In genomic region chr3:52299376-52299775, GRCm38 (mm10) we compare ENCODE assay signal across 8 mouse cellular contexts. TPM values are rescaled to one million over a fixed set of nuclear protein-coding genes. Genes with fewer than 3 reads are reported as not detected.
DNase-seq lines count a peak whose midpoint lies in the region; ATAC-seq lines count a peak whose summit lies in the region.

No protein-coding gene starts in this region.

- no peak for DNase-seq in kidney, adult 18-20 months
- peak; percentile 55 for DNase-seq in 416B (ENCODE audit: low read depth)
- DNase-seq in ZHBTc4 (ENCODE audit: low read depth, low spot score): peak; percentile 10
- peak; percentile 68 for DNase-seq in induced T-regulatory cell, adult 2 months (ENCODE audit: low read depth)
- no peak for DNase-seq in forebrain, embryonic 14.5 days (ENCODE audit: low spot score)
- no peak for DNase-seq in gastrocnemius, postnatal 25 days
- no peak for DNase-seq in urinary bladder, adult 18-20 months (ENCODE audit: low spot score in 2 of 2)

- no peaks in the 10 kb centered on the region for H3K9me3 ChIP-seq in kidney, embryonic 15.5 days (replicated peaks)
- no peaks in the 10 kb centered on the region for H3K9me3 ChIP-seq in forebrain, embryonic 14.5 days (replicated peaks; ENCODE audit: control insufficient read depth, low read length)

- no peak overlapping the region for H3K27ac ChIP-seq in kidney, embryonic 15.5 days
- no peak overlapping the region for H3K27ac ChIP-seq in forebrain, embryonic 14.5 days (ENCODE audit: low read depth, low read length)

- ATAC-seq in kidney, embryonic 15.5 days (replicated peaks; ENCODE audit: low FRiP score): 0 out of 2 replicates have a peak, but pooled peaks have one; percentile 29
- no peak for ATAC-seq in forebrain, embryonic 14.5 days

- no peak overlapping the region for H3K4me3 ChIP-seq in kidney, embryonic 15.5 days (replicated peaks)
- no peak overlapping the region for H3K4me3 ChIP-seq in forebrain, embryonic 14.5 days (ENCODE audit: low read depth, low read length)

- no peaks in the 10 kb centered on the region for H3K27me3 ChIP-seq in kidney, embryonic 15.5 days
- H3K27me3 ChIP-seq in forebrain, embryonic 14.5 days (replicated peaks; ENCODE audit: control insufficient read depth, insufficient read depth, low read length): no peaks in the 10 kb centered on the region

- H3K9ac ChIP-seq in kidney, embryonic 15.5 days: no peak overlapping the region
- no peak overlapping the region for H3K9ac ChIP-seq in forebrain, embryonic 14.5 days (ENCODE audit: low read length)

- H3K4me2 ChIP-seq in kidney, embryonic 15.5 days: no peak overlapping the region
- H3K4me2 ChIP-seq in forebrain, embryonic 14.5 days (ENCODE audit: low read length): no peak overlapping the region

- no peaks in the 10 kb centered on the region for H3K36me3 ChIP-seq in kidney, embryonic 15.5 days
- no peaks in the 10 kb centered on the region for H3K36me3 ChIP-seq in forebrain, embryonic 14.5 days (ENCODE audit: control insufficient read depth, insufficient read depth, low read length)

- H3K4me1 ChIP-seq in kidney, embryonic 15.5 days: peaks cover 29% of the 10 kb centered on the region
- no peaks in the 10 kb centered on the region for H3K4me1 ChIP-seq in forebrain, embryonic 14.5 days (ENCODE audit: control insufficient read depth, insufficient read depth, low read length)

- 49% methylated on average over 2 of the region's 2 CpGs for WGBS in kidney, embryonic 15.5 days
- WGBS in forebrain, embryonic 14.5 days: 60% methylated on average over 2 of the region's 2 CpGs

RNA-seq across cellular contexts. Expression of gene Foxo1, which starts 31.2 kb away (rescaled TPM):
- 6.7 and 6.9 TPM in 2 replicates for polyA plus RNA-seq in kidney, embryonic 15.5 days (2015; fragmentation: Nextera tagmentation; extraction: Ambion mirVana)
- 2.8 and 2.9 TPM in 2 replicates for polyA plus RNA-seq in forebrain, embryonic 14.5 days (2014; fragmentation: Nextera tagmentation; extraction: Ambion mirVana)
- total RNA-seq in gastrocnemius, postnatal 25 days (2021): 10 to 100 TPM; 15.5 to 19.3 TPM

Comparison
In these comparisons a context has a peak if more than half of its experiments do, and no peak if none do; other contexts are left out.
1. DNase-seq: peak in 416B (single experiment), ZHBTc4 (single experiment) and induced T-regulatory cell, adult 2 months (single experiment); none in kidney, adult 18-20 months (single experiment), forebrain, embryonic 14.5 days (single experiment), gastrocnemius, postnatal 25 days (single experiment) and urinary bladder, adult 18-20 months (0 of 2).